Mouse (Mus musculus) bone marrow, adult 2 months (tissue): ENCODE data around the gene Eif4e.

ENCODE experiments used
- CTCF ChIP-seq: fragments of 200-500 bp; IDR thresholded peaks from 2 replicates; pipeline ENCODE4 v1.5.1; 2011; ENCODE audit warnings: low read length, control low read depth; ENCODE audit not compliant: control insufficient read depth, insufficient read depth
- POLR2A ChIP-seq: fragments of 200-500 bp; IDR thresholded peaks from 2 replicates; pipeline ENCODE4 v1.6.1; 2011; ENCODE audit warnings: low read depth, mild to moderate bottlenecking, control low read depth, low read length, borderline replicate concordance; ENCODE audit not compliant: control insufficient read depth

DNA sequence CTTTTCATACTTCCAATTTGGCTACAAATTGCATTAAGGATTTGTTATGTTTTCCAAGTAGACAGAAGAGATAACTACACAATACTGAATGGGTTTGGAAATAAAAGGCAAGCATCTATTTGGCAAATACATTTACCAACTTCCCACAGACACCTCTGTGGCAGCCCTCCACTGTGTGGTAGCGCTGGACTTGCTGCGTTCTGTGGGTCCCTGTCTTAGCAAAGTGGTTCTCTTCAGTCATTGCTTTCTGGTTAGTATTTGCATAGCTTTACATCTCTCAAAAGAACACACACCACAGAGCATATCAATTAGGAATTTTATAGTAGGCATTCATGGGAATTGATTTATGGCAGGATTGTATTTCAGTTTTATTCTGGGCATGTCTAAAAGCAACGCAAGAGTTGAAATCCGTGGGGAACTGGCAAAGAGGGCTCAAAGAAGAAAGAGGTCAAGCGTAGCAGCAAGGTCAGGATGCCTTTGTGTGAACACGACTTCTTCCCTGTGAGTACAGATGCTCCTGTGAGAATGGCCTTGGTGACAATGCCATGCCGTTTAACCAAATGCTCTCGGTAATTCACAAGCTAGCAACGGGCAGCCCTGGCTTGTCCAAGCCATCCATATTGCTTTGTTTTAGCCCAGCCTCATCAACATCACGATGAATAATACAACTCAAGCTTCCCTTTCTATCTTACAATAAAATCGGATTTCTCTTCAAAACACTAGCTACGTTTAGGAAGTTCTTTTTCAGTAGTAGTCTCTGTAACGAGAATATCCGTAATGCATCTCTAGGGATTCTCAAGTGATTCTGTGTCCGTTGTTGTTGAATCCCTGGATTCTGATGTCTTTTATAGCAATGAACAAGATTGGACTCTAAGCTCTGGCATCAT lies 25.9 kb upstream of the Eif4e start:
- no peak for TF ChIP-seq CTCF
- no peak for TF ChIP-seq POLR2A
